Mouse (Mus musculus): ENCODE results near the gene Gm21698. TPM values are rescaled to one million over a fixed set of nuclear protein-coding genes. Genes with fewer than 3 reads are reported as not detected.
"Not testable (repeated sequence)": the region's sequence is repeated elsewhere in the genome, so short reads cannot be mapped to it uniquely, and the experiment has no call there.

The Gm21698 gene
- polyA plus RNA-seq, 1 experiment from 2014 or later: not detected

DNA sequence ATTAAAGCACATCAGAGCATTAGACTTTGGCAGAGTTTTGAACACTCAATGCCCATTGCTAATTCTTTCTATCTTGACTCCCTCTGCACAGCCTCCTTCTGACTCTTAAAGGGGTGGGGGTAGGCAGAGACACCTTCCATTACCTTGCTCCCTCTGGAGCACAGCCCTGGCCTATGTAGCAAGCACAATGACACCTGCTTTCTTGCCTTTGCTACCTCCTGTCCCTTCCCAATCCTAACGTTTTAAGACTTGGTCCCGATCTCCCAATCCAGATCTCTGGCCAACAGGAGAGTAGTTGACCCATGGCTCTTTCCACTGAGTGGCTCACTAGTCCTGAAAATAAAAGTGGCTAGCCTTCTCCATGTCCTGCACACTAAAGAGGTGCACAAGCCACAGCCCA, 43.1 kb downstream of the Gm21698 start:
- H3K4me3 ChIP-seq (replicated peaks; ENCODE audit: low read depth, low read length); H3K4me1 ChIP-seq (replicated peaks; ENCODE audit: insufficient read depth, low read length); H3K36me3 ChIP-seq (ENCODE audit: insufficient read depth, low read length); H3K27me3 ChIP-seq (ENCODE audit: insufficient read depth, low read length); H3K9ac ChIP-seq (ENCODE audit: low read depth, low read length); H3K4me2 ChIP-seq (ENCODE audit: low read length); ATAC-seq (replicated peaks; ENCODE audit: low FRiP score, low read depth); H3K9me3 ChIP-seq (replicated peaks; ENCODE audit: low read length); DNase-seq (ENCODE audit: low spot score); H3K27ac ChIP-seq: not testable (repeated sequence)
- 82% methylated on average over 2 of the region's 2 CpGs for WGBS

GRCm38 (mm10) chr5:25942281-25942680, 46.2 kb downstream of the Gm21698 start, which contains the start of gene Gm21663:
Gene Gm21663 (minus strand): TSS chr5:25942381.
- H3K4me2 ChIP-seq (ENCODE audit: low read length); H3K4me1 ChIP-seq (replicated peaks; ENCODE audit: insufficient read depth, low read length); DNase-seq (ENCODE audit: low spot score); H3K4me3 ChIP-seq (replicated peaks; ENCODE audit: low read depth, low read length); H3K9me3 ChIP-seq (replicated peaks; ENCODE audit: low read length); H3K27ac ChIP-seq; H3K27me3 ChIP-seq (ENCODE audit: insufficient read depth, low read length); H3K36me3 ChIP-seq (ENCODE audit: insufficient read depth, low read length); ATAC-seq (replicated peaks; ENCODE audit: low FRiP score, low read depth); H3K9ac ChIP-seq (ENCODE audit: low read depth, low read length): not testable (repeated sequence)
- 53% methylated on average over 2 of the region's 2 CpGs for WGBS

Other genes starting within 250 kb of the Gm21698 start
- 5.1 and 5.8 TPM in 2 replicates for gene Actr3b, start 228.7 kb downstream of the Gm21698 start, polyA plus RNA-seq (2015; fragmentation: Nextera tagmentation; extraction: Ambion mirVana)
- gene Gm21663, start 46.3 kb downstream of the Gm21698 start, polyA plus RNA-seq (2015; fragmentation: Nextera tagmentation; extraction: Ambion mirVana): not detected in 2 replicates
- not detected in 2 replicates for gene Gm21671, start 34.2 kb downstream of the Gm21698 start, polyA plus RNA-seq (2015; fragmentation: Nextera tagmentation; extraction: Ambion mirVana)
- not detected in 2 replicates for gene Gm21680, start 16.0 kb downstream of the Gm21698 start, polyA plus RNA-seq (2015; fragmentation: Nextera tagmentation; extraction: Ambion mirVana)
- 0.05 TPM in 1 of 2 replicates, not detected in the other for gene Gm1979, start 16.1 kb upstream of the Gm21698 start, polyA plus RNA-seq (2015; fragmentation: Nextera tagmentation; extraction: Ambion mirVana)
- gene Gm5862, start 34.3 kb upstream of the Gm21698 start, polyA plus RNA-seq (2015; fragmentation: Nextera tagmentation; extraction: Ambion mirVana): not detected in 2 replicates
- not detected in 2 replicates for gene Speer4a, start 50.9 kb upstream of the Gm21698 start, polyA plus RNA-seq (2015; fragmentation: Nextera tagmentation; extraction: Ambion mirVana)
- gene Gm7347, start 69.9 kb upstream of the Gm21698 start, polyA plus RNA-seq (2015; fragmentation: Nextera tagmentation; extraction: Ambion mirVana): not detected in 2 replicates
- gene Gm10471, start 100.6 kb upstream of the Gm21698 start, polyA plus RNA-seq (2015; fragmentation: Nextera tagmentation; extraction: Ambion mirVana): not detected in 2 replicates
- not detected in 2 replicates for gene 5031410I06Rik, start 116.7 kb upstream of the Gm21698 start, polyA plus RNA-seq (2015; fragmentation: Nextera tagmentation; extraction: Ambion mirVana)
- gene Gm10220, start 132.8 kb upstream of the Gm21698 start, polyA plus RNA-seq (2015; fragmentation: Nextera tagmentation; extraction: Ambion mirVana): not detected in 2 replicates